Mouse (Mus musculus): ENCODE measurements around the gene BC107364.
"Not testable (repeated sequence)": the region's sequence is repeated elsewhere in the genome, so short reads cannot be mapped to it uniquely, and the experiment has no call there.

BC107364 gene

GRCm38 (mm10) chr3:96486064-96486827 is 34.1 kb upstream of the BC107364 start:
- DNase-seq (ENCODE audit: low spot score) = not testable (repeated sequence)

- no peak for DNase-seq (ENCODE audit: low spot score)
Observed at GRCm38 (mm10) chr3:96485361-96485760, 33.3 kb upstream of the BC107364 start.

- no peak for DNase-seq (ENCODE audit: low spot score)
Observed at GRCm38 (mm10) chr3:96484921-96485320, 32.8 kb upstream of the BC107364 start.

GRCm38 (mm10) chr3:96483946-96484345 is 31.8 kb upstream of the BC107364 start:
- DNase-seq (ENCODE audit: low spot score) = no peak

GRCm38 (mm10) chr3:96483044-96483443 is 30.9 kb upstream of the BC107364 start:
- DNase-seq (ENCODE audit: low spot score) = not testable (repeated sequence)

GRCm38 (mm10) chr3:96482451-96482850 is 30.3 kb upstream of the BC107364 start:
- no peak for DNase-seq (ENCODE audit: low spot score)

GRCm38 (mm10) chr3:96481856-96482255 is 29.8 kb upstream of the BC107364 start:
- no peak for DNase-seq (ENCODE audit: low spot score)

GRCm38 (mm10) chr3:96480684-96481270 is 28.7 kb upstream of the BC107364 start:
- DNase-seq (ENCODE audit: low spot score) = no peak

- DNase-seq (ENCODE audit: low spot score) = peak; percentile 64
Observed at GRCm38 (mm10) chr3:96479249-96479648, 27.1 kb upstream of the BC107364 start.

GRCm38 (mm10) chr3:96477558-96477957 is 25.5 kb upstream of the BC107364 start:
- DNase-seq (ENCODE audit: low spot score) = no peak

- DNase-seq (ENCODE audit: low spot score) = no peak
Observed at GRCm38 (mm10) chr3:96477084-96477483, 25.0 kb upstream of the BC107364 start.

GRCm38 (mm10) chr3:96474909-96475655 is 23.0 kb upstream of the BC107364 start:
- DNase-seq (ENCODE audit: low spot score) = no peak

GRCm38 (mm10) chr3:96473556-96473955 is 21.4 kb upstream of the BC107364 start:
- not testable (repeated sequence) for DNase-seq (ENCODE audit: low spot score)

GRCm38 (mm10) chr3:96472066-96472465 is 20.0 kb upstream of the BC107364 start:
- DNase-seq (ENCODE audit: low spot score) = no peak

GRCm38 (mm10) chr3:96469626-96470025 is 17.5 kb upstream of the BC107364 start:
- DNase-seq (ENCODE audit: low spot score) = no peak

GRCm38 (mm10) chr3:96468335-96468734 is 16.2 kb upstream of the BC107364 start:
- not testable (repeated sequence) for DNase-seq (ENCODE audit: low spot score)

GRCm38 (mm10) chr3:96467641-96468040 is 15.5 kb upstream of the BC107364 start:
- no peak for DNase-seq (ENCODE audit: low spot score)

GRCm38 (mm10) chr3:96463891-96464290 is 11.8 kb upstream of the BC107364 start:
- DNase-seq (ENCODE audit: low spot score) = peak; percentile 87

- DNase-seq (ENCODE audit: low spot score) = not testable (repeated sequence)
Observed at GRCm38 (mm10) chr3:96460568-96460870, 8.4 kb upstream of the BC107364 start.

- not testable (repeated sequence) for DNase-seq (ENCODE audit: low spot score)
Observed at GRCm38 (mm10) chr3:96459757-96460567, 7.9 kb upstream of the BC107364 start.

- not testable (repeated sequence) for DNase-seq (ENCODE audit: low spot score)
Observed at GRCm38 (mm10) chr3:96458886-96459439, 6.9 kb upstream of the BC107364 start.

- not testable (repeated sequence) for DNase-seq (ENCODE audit: low spot score)
Observed at GRCm38 (mm10) chr3:96458008-96458407, 5.9 kb upstream of the BC107364 start.

Measured in yolk sac, embryonic 10.5 days (tissue).